Mouse (Mus musculus) left cerebral cortex, adult 8-10 months (tissue): Measurements from ENCODE around the gene Son. TPM values are rescaled to one million over a fixed set of nuclear protein-coding genes. Genes with fewer than 3 reads are reported as not detected.

Experiments used
- DNase-seq, 2 experiments: peaks; one replicate each; pipeline ENCODE4 v3.0.0; 2022; ENCODE audit warnings: low spot score in 2 of 2
- total RNA-seq, 4 experiments: library from RNA; stranded (reverse); gene quantifications; 2 replicates each; pipeline ENCODE4 v1.2.4; 2022

Gene Son
- total RNA-seq, result 100 to 1,000 TPM; 216 to 228 (median 219) TPM

DNA sequence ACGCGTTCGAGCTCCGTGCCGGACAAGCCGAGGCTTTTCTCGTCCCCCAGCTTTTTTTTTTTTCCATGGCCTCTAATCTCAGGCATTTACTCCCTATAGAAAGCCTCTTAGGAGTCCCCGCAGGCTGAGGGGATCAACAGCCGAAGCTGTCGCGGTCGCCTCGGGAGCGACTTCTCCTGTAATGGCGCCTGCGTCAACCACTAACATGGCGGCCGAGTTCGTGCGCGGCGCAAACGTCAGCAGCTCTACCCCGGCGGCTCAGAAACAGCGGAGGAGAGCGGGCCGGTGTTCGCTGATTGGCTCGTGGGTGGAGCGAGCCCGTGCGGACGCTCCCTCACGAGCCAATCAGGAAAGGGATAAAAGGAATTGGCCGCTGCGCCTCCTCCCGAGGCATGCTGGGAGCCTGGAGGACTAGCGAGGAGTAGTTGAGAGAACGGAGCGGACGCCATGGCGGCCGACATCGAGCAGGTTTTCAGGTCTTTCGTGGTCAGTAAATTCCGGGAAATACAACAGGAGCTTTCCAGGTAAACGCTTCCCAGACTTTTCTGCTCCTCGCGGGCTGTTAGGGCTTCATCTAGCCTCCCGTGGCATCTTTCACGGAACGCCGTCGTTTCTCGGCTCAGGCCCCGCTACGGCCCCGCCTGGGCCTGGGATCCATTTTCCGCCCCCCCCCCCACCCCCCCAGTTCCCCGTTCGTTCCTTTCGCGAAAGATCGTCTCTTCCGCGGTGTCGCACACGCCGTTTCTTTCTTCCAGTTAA is at the start of gene Son:
Gene Son (plus strand): TSS at position 46 of the 759 bp plus-strand sequence.
- peak; percentile 89 to 97 for DNase-seq

DNA sequence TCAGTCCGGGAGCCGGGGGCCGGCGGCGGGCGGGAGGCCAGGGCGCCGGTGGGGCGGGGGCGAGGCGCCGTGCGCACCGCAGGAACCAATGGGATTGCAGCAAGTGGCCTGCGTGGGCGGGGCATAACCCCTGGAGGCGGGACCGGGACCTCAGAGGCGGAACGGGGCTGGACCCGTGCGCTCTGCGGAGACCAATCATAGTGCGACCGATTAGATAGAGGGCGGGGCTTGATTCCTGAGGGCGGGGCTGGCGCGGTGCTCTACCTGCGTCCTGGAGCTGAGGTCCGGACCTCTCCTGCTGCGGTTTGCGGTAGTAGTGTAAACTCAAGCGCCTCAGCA is 49.7 kb upstream of the Son start, which contains the start of gene Tmem50b:
Gene Tmem50b (minus strand): TSS at position 129 of the 339 bp plus-strand sequence.
- DNase-seq, result peak; percentile 93 to 98

DNA sequence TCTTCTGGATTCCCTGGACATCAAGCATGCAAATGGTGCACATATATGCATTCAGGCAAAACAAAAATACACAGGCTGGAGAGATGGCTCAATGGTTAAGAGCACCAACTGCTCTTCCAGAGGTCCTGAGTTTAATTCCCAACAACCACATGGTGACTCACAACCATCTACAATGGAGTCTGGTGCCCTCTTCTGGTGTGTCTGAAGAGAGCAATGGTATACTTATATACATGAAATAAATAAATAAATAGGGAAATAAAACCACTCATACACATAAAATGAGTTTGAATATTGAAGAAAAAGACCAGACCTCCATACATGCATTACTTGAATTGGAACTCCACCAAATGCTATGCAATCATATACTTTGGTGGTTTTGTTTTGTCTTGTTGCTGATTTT is 48.1 kb upstream of the Son start:
- DNase-seq, result no peak

GRCm38 (mm10) chr16:91601081-91601480 is 46.2 kb upstream of the Son start:
- no peak for DNase-seq

DNA sequence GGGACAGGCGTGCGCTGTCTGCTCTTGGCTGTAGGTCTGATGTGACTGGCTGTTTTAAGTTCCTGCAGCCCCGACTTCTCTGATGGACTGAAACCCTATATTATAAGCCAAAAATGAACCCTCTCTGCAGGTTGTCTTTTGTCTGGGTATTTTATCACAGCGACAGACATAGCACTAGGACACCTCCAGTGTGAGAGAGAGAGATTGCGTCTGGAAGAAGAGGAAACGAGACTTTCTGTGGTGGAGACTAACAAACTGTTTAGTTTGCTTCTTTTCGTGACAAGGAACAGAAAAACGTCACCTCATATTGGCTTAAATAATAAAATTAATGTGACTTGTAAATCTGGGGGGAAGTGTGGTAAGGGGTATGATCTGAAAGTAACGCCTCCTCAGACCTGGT is 45.6 kb upstream of the Son start:
- DNase-seq, result no peak

DNA sequence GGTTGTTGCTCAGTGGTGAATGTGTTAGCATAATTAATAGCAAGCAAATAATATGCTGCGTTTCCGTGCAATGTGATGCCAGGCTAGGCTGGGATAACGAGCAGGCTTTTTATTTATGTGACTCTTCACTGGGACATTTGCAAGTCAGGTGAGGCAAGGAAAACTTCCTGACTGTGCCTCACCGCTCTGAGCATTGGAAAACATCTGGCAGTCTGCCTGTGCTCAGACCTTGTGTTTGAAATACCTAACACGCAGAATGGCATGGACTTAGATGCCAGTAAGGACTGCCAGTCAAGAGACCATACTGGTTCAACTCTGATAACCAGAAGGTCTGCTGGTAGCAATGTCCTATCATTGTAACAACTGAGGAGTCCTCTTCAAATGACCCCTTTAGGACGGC is 42.1 kb upstream of the Son start:
- DNase-seq, result no peak

DNA sequence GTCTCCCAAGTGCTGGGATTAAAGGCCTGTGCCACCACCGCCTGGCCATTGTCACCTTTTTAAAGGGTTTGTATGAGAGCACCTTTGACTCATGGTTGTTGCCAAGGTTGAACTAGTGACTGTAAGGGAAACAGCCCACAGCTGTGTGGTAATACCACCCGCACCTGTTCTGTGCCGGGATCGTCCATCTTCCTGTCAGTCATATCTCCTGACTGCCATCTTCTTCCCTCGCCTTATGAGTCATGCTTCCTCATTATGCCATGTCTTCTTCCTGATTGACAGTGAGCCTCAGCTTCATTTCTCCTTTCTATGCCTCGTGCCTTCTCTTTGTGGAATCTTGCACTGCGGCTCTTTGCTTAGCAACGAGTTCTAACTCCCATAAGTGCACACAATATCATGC is 40.3 kb upstream of the Son start:
- no peak for DNase-seq

- no peak for DNase-seq
Measured at GRCm38 (mm10) chr16:91609501-91610245, 37.6 kb upstream of the Son start.

- DNase-seq, result no peak
Measured at GRCm38 (mm10) chr16:91611248-91611647, 36.1 kb upstream of the Son start.

- no peak for DNase-seq
Measured at GRCm38 (mm10) chr16:91612525-91612924, 34.8 kb upstream of the Son start.

DNA sequence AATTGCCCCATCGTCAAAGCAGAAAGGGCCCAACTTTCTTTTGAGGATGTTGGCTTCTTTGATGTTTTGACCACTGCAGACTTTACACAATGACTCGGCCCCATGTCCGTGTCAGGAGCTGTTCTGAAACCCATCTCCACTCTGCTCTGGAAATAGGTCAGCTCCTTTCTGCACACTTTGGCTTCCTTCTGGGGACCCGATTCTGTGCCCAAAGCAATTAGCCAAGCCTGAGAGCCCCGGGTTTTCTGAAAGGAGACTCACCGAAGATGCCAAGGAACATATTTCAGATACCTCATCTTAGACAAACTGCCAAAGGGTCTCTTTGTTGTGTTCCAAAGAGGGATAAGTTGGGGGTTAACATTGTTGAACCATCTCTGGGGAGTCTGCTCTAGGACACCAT is 32.8 kb upstream of the Son start:
- DNase-seq, result no peak

- DNase-seq, result peak; percentile 72 to 76
Measured at GRCm38 (mm10) chr16:91618511-91619501, 28.5 kb upstream of the Son start, which contains the start of gene Dnajc28. Gene Dnajc28, minus strand, starts transcription at chr16:91619026.

GRCm38 (mm10) chr16:91620185-91620584 is 27.1 kb upstream of the Son start:
- DNase-seq, result no peak

DNA sequence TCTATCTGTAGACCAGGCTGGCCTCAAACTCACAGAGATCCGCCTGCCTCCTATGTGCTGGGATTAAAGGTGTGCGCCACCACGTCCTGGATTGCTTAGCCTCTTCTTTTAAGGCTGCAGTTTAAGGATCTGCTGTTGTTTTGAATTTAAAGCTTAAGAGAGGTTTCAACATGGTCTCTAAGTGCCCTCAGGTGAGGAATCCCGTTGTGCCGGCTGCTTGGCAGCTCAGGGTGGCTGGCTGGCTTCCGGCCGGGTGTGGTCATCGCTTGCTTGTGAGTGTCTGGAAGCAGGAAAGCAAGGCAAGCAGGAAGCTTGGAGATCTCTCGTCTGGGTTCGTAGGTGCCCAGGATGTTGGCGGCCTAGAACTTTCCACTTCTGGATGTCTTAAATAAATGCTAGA is 26.3 kb upstream of the Son start:
- no peak for DNase-seq

DNA sequence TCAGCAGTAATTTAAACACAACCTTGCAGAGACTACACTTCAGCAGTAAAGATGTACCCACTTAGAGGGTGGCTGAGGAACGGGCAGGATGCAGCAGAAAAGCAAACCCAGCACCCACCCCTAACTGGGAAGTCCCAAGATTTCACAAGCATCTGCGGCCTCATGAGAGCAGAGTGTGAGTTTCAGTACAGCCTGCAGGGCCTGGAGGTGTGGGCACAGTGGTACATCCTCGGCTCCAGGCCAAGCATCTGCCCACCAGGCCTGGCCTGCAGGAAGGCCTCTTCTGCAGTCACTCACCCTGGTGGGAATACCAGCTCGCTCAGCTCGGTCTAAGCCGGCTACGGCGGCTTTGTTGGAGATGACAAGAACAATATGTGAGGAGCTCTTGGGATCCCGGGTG is 24.2 kb upstream of the Son start:
- no peak for DNase-seq

DNA sequence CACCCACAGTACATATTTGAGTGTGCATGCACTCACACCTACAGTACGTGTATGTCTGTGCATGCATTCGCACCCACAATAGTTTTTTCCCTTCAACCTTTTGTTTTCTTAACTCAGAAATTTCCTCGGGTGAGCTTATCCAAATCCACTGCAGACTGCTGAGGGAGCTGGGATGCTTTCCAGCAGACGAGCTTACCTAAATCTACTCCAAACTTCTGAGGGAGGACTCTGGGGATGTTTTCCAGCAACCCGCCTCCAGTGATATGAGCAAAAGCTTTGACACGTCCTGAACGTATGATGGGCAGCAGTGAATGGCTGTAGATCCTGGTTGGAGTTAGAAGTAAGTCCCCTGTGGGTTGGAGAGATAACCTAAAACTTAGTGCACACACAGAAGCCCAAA is 19.5 kb upstream of the Son start:
- DNase-seq, result no peak

DNA sequence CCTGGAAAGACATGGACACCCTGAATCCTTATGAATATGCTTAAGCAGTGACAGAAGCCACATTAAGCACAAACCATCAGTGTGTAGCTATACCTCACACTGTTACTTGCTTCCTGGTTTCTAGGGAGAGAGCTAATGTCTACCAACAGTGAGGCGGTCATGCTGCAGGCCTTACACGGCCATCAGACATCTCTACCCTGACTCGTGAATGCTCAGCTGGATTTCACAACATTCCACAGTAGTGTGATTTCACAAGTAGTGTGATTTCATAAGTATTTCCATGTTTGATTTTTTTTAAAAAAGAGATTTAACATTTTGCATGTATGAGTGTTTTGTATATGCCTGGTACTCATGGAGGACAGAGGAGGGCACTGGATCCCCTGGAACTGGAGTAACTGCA is 18.6 kb upstream of the Son start:
- DNase-seq, result no peak

DNA sequence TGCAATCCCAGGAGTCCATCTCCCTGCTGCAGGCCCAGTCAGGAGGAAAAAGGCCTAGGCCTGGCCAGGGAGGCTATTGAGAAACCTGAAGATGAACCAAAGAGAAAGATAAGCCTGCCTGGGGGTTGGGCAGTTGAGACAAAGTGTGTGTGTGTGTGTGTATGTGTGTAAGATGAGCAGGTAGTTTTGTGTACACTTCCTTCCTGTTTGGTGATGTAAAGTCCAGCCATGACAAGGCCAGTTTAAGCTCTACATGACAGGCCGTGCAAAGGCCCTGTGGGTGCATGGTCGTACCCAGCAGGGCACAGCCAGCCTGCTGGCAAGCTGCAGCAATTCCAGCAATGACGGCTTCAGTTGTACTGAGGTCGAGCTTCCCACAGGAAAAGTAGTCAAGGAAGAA is 17.6 kb upstream of the Son start:
- DNase-seq, result no peak

GRCm38 (mm10) chr16:91630584-91630983 is 16.7 kb upstream of the Son start:
- no peak for DNase-seq

- DNase-seq, result no peak
Measured at GRCm38 (mm10) chr16:91632439-91632838, 14.9 kb upstream of the Son start.

DNA sequence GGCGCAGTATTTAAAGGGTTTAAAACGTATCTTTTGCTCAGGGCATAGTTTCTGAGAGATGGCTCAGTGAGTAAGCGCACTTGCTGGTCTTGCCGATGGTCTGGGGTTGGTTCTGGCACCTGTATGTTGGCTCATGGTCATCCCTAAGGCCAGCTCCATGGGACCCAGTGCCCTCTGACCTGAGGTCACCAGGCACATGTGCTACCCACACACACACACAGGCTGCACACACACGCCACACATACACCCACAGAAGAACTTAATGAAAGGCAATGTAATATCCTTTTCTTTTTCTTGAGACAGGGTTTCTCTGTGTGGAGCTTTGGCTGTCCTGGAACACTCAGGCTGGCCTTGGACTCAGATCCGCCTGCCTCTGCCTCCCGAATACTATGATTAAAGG is 14.4 kb upstream of the Son start:
- no peak for DNase-seq

DNA sequence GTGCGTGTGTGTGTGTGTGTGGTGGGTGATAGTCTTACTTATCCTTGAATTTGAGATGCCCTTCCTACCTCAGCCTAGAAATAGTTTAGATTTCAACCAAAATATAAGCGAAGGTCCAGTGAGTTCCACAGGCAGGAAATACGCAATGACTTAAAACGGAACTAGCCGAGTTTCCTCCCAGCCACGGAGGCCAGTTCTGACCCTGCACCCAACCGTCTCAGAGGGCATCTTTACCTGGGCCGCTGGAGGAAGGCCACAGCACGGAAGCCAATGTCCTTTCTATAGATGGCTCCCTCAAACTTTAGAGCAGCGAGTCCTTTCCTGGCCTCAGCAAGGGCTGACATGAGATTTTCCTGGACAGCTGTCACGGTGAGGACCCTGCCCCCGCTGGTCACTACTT is 13.7 kb upstream of the Son start:
- no peak for DNase-seq
